Mouse (Mus musculus) hindbrain, postnatal 0 days (tissue): ENCODE measurements at regions not wholly inside any gene's neighbourhood (a gene's known extent, or its start where the extent isn't known, plus 50 kb on each side); places are given as distances from the start of the nearest gene placed in this dataset.

ENCODE experiments used
- ATAC-seq: fragments of 200-750 bp; cut with Nextera tagmentation; 2 replicates; pipeline ENCODE4 v1.8.0; 2017; ENCODE audit warnings: mild to moderate bottlenecking, moderate TSS enrichment, moderate library complexity
- DNase-seq: peaks from one replicate; pipeline ENCODE4 v3.0.0-alpha.2; 2015; ENCODE audit warnings: low spot score
- H3K27ac ChIP-seq: fragments of 300-500 bp; sonication (generic); 2 replicates; pipeline ENCODE4 v1.5.1; 2014; ENCODE audit warnings: mild to moderate bottlenecking
- H3K27me3 ChIP-seq: fragments of 300-500 bp; sonication (generic); 2 replicates; pipeline ENCODE4 v1.6.1; 2014; ENCODE audit warnings: low read length, mixed read lengths; ENCODE audit not compliant: insufficient read depth
- H3K36me3 ChIP-seq: fragments of 300-500 bp; sonication (generic); 2 replicates; pipeline ENCODE4 v1.6.1; 2014; ENCODE audit warnings: low read length, mixed read lengths; ENCODE audit not compliant: insufficient read depth
- H3K4me1 ChIP-seq: fragments of 300-500 bp; sonication (generic); 2 replicates; pipeline ENCODE4 v1.6.1; 2014; ENCODE audit warnings: antibody characterized with exemption, low read length, mixed read lengths; ENCODE audit not compliant: insufficient read depth
- H3K4me2 ChIP-seq: fragments of 300-500 bp; sonication (generic); 2 replicates; pipeline ENCODE4 v1.6.1; 2014; ENCODE audit warnings: low read depth, mild to moderate bottlenecking, low read length, moderate library complexity, mixed read lengths
- H3K4me3 ChIP-seq: fragments of 300-500 bp; sonication (generic); 2 replicates; pipeline ENCODE4 v1.5.1; 2014; ENCODE audit warnings: low read length
- H3K9ac ChIP-seq: fragments of 300-500 bp; sonication (generic); replicated peaks from 2 replicates; pipeline ENCODE4 v1.6.1; 2014; ENCODE audit warnings: mild to moderate bottlenecking, low read length, moderate library complexity, mixed read lengths
- H3K9me3 ChIP-seq: fragments of 300-500 bp; sonication (generic); 2 replicates; pipeline ENCODE4 v1.6.1; 2016; ENCODE audit warnings: low read length, mixed read lengths
- CTCF ChIP-seq: IDR thresholded peaks from 2 replicates; pipeline ENCODE4 v1.5.1; 2016; ENCODE audit warnings: antibody characterized with exemption, control low read depth, low read depth
- WGBS: fragments of 180-500 bp; shearing (Covaris S2); extraction: QIAGEN DNeasy Blood & Tissue Kit; methylation state at CpG from one replicate; pipeline ENCODE4 v1.1.7; 2014; 5-methylcytosine and 5-hydroxymethylcytosine counted together

DNA sequence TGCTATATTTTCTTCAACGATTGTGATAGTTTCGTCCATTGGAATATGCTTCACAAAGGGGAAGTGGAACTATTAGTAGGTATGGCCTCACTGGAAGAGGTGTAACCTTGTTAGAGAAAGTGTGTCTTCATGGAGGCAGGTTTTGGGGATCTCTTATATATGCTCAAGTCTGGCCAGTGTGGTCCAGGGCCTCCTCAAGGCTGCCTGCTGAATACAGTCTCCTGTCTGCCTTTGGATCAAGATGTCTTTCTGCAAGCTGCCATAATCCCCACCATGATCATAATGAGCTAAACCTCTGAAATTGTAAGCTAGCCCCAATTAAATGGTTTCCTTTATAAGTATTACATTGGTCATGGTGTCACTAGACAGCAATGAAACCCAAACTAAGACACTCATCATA, 384.3 kb downstream of the Btbd3 start:
- no peak overlapping the region for H3K4me3 ChIP-seq
- no peaks in the 10 kb centered on the region for H3K27me3 ChIP-seq
- no peak overlapping the region for H3K9ac ChIP-seq

GRCm38 (mm10) chr2:138641335-138641734, 385.0 kb downstream of the Btbd3 start:
- WGBS: 69% methylated on average over 1 of the region's 1 CpGs

More for the DNA sequence above, 384.3 kb downstream of the Btbd3 start:
- Histone ChIP-seq H3K4me2 (no peak overlapping the region), H3K36me3 (no peaks in the 10 kb centered on the region), H3K4me1 (no peaks in the 10 kb centered on the region), H3K27ac (no peak overlapping the region), H3K9me3 (no peaks in the 10 kb centered on the region)
- no peak for ATAC-seq
- WGBS: 96% methylated on average over 2 of the region's 2 CpGs
- no peak for DNase-seq
- no peak for TF ChIP-seq CTCF

GRCm38 (mm10) chr2:138648616-138649015, 392.3 kb downstream of the Btbd3 start:
- H3K4me1 ChIP-seq: no peaks in the 10 kb centered on the region
- no peaks in the 10 kb centered on the region for H3K27me3 ChIP-seq
- no peaks in the 10 kb centered on the region for H3K9me3 ChIP-seq
- no peak overlapping the region for H3K9ac ChIP-seq
- no peak overlapping the region for H3K4me2 ChIP-seq
- ATAC-seq (no peak), DNase-seq (peak; percentile 31)
- no peaks in the 10 kb centered on the region for H3K36me3 ChIP-seq
- no peak overlapping the region for H3K27ac ChIP-seq
- peak; percentile 36 for TF ChIP-seq CTCF
- no peak overlapping the region for H3K4me3 ChIP-seq
- 37% methylated on average over 3 of the region's 3 CpGs for WGBS

More at GRCm38 (mm10) chr2:138641335-138641734, 385.0 kb downstream of the Btbd3 start:
- H3K27me3 ChIP-seq: no peaks in the 10 kb centered on the region
- no peak overlapping the region for H3K9ac ChIP-seq
- no peaks in the 10 kb centered on the region for H3K36me3 ChIP-seq
- H3K9me3 ChIP-seq: no peaks in the 10 kb centered on the region
- no peak for ATAC-seq
- no peaks in the 10 kb centered on the region for H3K4me1 ChIP-seq
- no peak overlapping the region for H3K4me2 ChIP-seq
- no peak overlapping the region for H3K4me3 ChIP-seq
- H3K27ac ChIP-seq: no peak overlapping the region
- DNase-seq: no peak
- TF ChIP-seq CTCF: no peak

GRCm38 (mm10) chr2:138659376-138659775, 403.0 kb downstream of the Btbd3 start:
- Histone ChIP-seq H3K4me2 (no peak overlapping the region), H3K4me3 (no peak overlapping the region), H3K9me3 (no peaks in the 10 kb centered on the region), H3K27me3 (no peaks in the 10 kb centered on the region), H3K9ac (no peak overlapping the region), H3K4me1 (no peaks in the 10 kb centered on the region), H3K27ac (no peak overlapping the region), H3K36me3 (no peaks in the 10 kb centered on the region)
- ATAC-seq: no peak
- DNase-seq: peak; percentile 21
- no peak for TF ChIP-seq CTCF

DNA sequence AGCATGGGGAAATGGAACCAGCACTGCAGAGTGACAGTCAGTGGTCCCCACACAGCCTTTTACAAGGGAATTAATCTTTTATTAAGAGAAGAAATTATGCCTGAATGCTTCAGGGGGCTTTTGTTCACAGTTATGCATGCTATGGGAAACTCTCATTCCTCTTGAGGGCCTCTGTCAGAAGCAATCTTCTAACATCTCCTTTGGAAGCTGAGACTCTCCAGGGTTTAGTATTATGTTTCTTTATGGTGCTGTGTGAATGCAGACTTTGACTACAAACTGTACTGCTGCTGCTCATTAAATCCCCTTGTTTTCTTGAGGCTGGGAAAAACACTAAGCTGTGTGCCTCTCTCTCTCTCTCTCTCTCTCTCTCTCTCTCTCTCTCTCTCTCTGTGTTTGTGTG, 413.9 kb downstream of the Btbd3 start:
- Histone ChIP-seq H3K4me3 (no peak overlapping the region), H3K27me3 (no peaks in the 10 kb centered on the region), H3K9ac (no peak overlapping the region), H3K36me3 (no peaks in the 10 kb centered on the region), H3K27ac (no peak overlapping the region), H3K9me3 (no peaks in the 10 kb centered on the region), H3K4me1 (peaks cover 4% of the 10 kb centered on the region; the same call in 1 of the 2 replicates), H3K4me2 (no peak overlapping the region)
- no peak for DNase-seq
- TF ChIP-seq CTCF: no peak
- no peak for ATAC-seq

DNA sequence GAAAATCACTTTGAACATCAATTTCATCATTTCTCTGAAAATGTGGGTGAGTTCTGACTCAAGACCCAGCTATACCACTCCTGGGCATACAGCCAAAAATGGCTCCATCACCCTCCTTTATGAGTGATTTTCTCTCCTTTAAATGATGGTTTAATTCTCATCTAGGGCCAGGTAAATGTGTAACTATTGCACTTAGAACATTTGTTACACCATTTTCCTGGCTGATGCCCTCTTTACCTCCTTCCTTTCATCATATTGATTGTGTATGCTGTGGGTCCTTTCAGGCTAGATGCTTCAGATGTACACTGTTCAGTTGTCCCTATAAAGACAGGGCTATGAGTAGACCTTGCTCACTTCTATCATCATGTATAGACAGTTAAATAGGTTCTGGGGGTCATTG, 418.4 kb downstream of the Btbd3 start:
- Histone ChIP-seq H3K9me3 (no peaks in the 10 kb centered on the region), H3K9ac (no peak overlapping the region), H3K27ac (no peak overlapping the region), H3K4me1 (peaks cover 4% of the 10 kb centered on the region; the same call in 1 of the 2 replicates), H3K4me3 (no peak overlapping the region), H3K4me2 (no peak overlapping the region), H3K27me3 (no peaks in the 10 kb centered on the region), H3K36me3 (no peaks in the 10 kb centered on the region)
- no peak for TF ChIP-seq CTCF
- DNase-seq (no peak), ATAC-seq (no peak)

- H3K4me2 ChIP-seq: no peak overlapping the region
- TF ChIP-seq CTCF: no peak
- H3K4me1 ChIP-seq: no peaks in the 10 kb centered on the region
- DNase-seq (no peak), ATAC-seq (no peak)
- no peaks in the 10 kb centered on the region for H3K36me3 ChIP-seq
- WGBS: 89% methylated on average over 3 of the region's 3 CpGs
- no peak overlapping the region for H3K27ac ChIP-seq
- H3K27me3 ChIP-seq: no peaks in the 10 kb centered on the region
- no peaks in the 10 kb centered on the region for H3K9me3 ChIP-seq
- H3K9ac ChIP-seq: no peak overlapping the region
- no peak overlapping the region for H3K4me3 ChIP-seq
These were observed 419.1 kb downstream of the Btbd3 start for GRCm38 (mm10) chr2:138675229-138676065.
